Mouse (Mus musculus) liver, embryonic 14.5 days (tissue): ENCODE measurements around the gene Urb1. TPM values are rescaled to one million over a fixed set of nuclear protein-coding genes. Genes with fewer than 3 reads are reported as not detected.
"Not testable (repeated sequence)": the region's sequence is repeated elsewhere in the genome, so short reads cannot be mapped to it uniquely, and the experiment has no call there.

ENCODE experiments used
- ATAC-seq: fragments of 200-750 bp; cut with Nextera tagmentation; 2 replicates; pipeline ENCODE4 v1.8.0; 2017; ENCODE audit warnings: moderate number of reproducible peaks, mild to moderate bottlenecking, moderate library complexity; ENCODE audit not compliant: insufficient read depth
- DNase-seq, 3 experiments: peaks; one replicate each; pipeline ENCODE4 v3.0.0-alpha.2; 2012 to 2013; ENCODE audit warnings: low read depth in 3 of 3, low spot score in 3 of 3
- H3K27ac ChIP-seq: fragments of 300-500 bp; sonication (generic); 2 replicates; pipeline ENCODE4 v1.5.1; 2014; ENCODE audit warnings: moderate library complexity, mild to moderate bottlenecking, control low read depth, inconsistent platforms
- H3K27me3 ChIP-seq: fragments of 300-500 bp; sonication (generic); 2 replicates; pipeline ENCODE4 v1.6.1; 2014; ENCODE audit warnings: mild to moderate bottlenecking, low read length, moderate library complexity; ENCODE audit not compliant: control insufficient read depth, insufficient read depth
- H3K36me3 ChIP-seq: fragments of 300-500 bp; sonication (generic); replicated peaks from 2 replicates; pipeline ENCODE4 v1.6.1; 2014; ENCODE audit warnings: low read depth; ENCODE audit not compliant: control insufficient read depth, insufficient read depth
- H3K4me1 ChIP-seq, 2 experiments: fragments of 200-500 bp in 1 of 2; fragments of 300-500 bp in 1 of 2; sonication (generic) in 1 of 2; replicated peaks; 2 replicates each; pipeline ENCODE4 v1.6.1; 2012 to 2014; ENCODE audit warnings: antibody characterized with exemption in 1 of 2, inconsistent platforms in 1 of 2, low read length in 1 of 2; ENCODE audit not compliant: control insufficient read depth in 2 of 2, insufficient read depth in 2 of 2
- H3K4me2 ChIP-seq: fragments of 300-500 bp; sonication (generic); 2 replicates; pipeline ENCODE4 v1.6.1; 2014; ENCODE audit warnings: low read depth, mild to moderate bottlenecking, control low read depth, moderate library complexity
- H3K4me3 ChIP-seq, 2 experiments: fragments of 200-500 bp in 1 of 2; fragments of 300-500 bp in 1 of 2; sonication (generic) in 1 of 2; 2 replicates each; pipeline ENCODE4 v1.5.1; 2012 to 2014; ENCODE audit warnings: low read depth in 2 of 2, low read length in 2 of 2, mild to moderate bottlenecking in 2 of 2, control low read depth in 1 of 2, inconsistent platforms in 1 of 2, moderate library complexity in 1 of 2; ENCODE audit not compliant: insufficient read depth in 1 of 2
- H3K9ac ChIP-seq: fragments of 300-500 bp; sonication (generic); replicated peaks from 2 replicates; pipeline ENCODE4 v1.6.1; 2014; ENCODE audit warnings: mild to moderate bottlenecking, control low read depth, moderate library complexity
- H3K9me3 ChIP-seq: fragments of 300-500 bp; sonication (generic); 2 replicates; pipeline ENCODE4 v1.6.1; 2016; ENCODE audit warnings: low read length, mixed read lengths; ENCODE audit not compliant: control insufficient read depth
- CTCF ChIP-seq: IDR thresholded peaks from 2 replicates; pipeline ENCODE4 v1.5.1; 2016; ENCODE audit warnings: antibody characterized with exemption, low read depth, control low read depth
- EP300 ChIP-seq: IDR thresholded peaks from 2 replicates; pipeline ENCODE4 v1.6.1; 2016; ENCODE audit warnings: antibody characterized with exemption, low read depth
- WGBS: fragments of 180-500 bp; shearing (Covaris S2); extraction: QIAGEN DNeasy Blood & Tissue Kit; methylation state at CpG from one replicate; pipeline ENCODE4 v1.1.7; 2014; ENCODE audit not compliant: insufficient replicate concordance; 5-methylcytosine and 5-hydroxymethylcytosine counted together
- polyA plus RNA-seq, 2 experiments: library from polyadenylated mRNA; depleted of rRNA in 1 of 2; stranded (reverse) in 1 of 2; unstranded in 1 of 2; fragments of >200 nt; fragmentation: Nextera tagmentation in 1 of 2; extraction: Ambion mirVana in 1 of 2; gene quantifications; 2 replicates each; pipeline versions ENCODE4 v1.2.1 to v1.2.3; 2012 to 2014

The Urb1 gene
- polyA plus RNA-seq, 2 experiments, result 3.6 to 5.0 TPM

GRCm38 (mm10) chr16:90829894-90830685 is 19.9 kb upstream of the Urb1 start:
- H3K4me2 ChIP-seq, result peak overlapping the region; percentile 89
- H3K27me3 ChIP-seq, result peaks cover 42% of the 10 kb centered on the region
- ATAC-seq (peak; percentile 91), DNase-seq (peak; percentile 63 to 84 (median 72))
- H3K9me3 ChIP-seq, result no peaks in the 10 kb centered on the region
- H3K36me3 ChIP-seq, result no peaks in the 10 kb centered on the region
- H3K9ac ChIP-seq, result peak overlapping the region; percentile 47
- peak overlapping the region; percentile 55 to 62 for H3K4me3 ChIP-seq
- peak overlapping the region; percentile 40; the same call in 1 of the 2 replicates for H3K27ac ChIP-seq
- H3K4me1 ChIP-seq, result peaks cover 10 to 11% of the 10 kb centered on the region in 2 experiments
- TF ChIP-seq EP300 (no peak), CTCF (peak; percentile 58)
- 1% methylated on average over 42 of the region's 45 CpGs for WGBS

DNA sequence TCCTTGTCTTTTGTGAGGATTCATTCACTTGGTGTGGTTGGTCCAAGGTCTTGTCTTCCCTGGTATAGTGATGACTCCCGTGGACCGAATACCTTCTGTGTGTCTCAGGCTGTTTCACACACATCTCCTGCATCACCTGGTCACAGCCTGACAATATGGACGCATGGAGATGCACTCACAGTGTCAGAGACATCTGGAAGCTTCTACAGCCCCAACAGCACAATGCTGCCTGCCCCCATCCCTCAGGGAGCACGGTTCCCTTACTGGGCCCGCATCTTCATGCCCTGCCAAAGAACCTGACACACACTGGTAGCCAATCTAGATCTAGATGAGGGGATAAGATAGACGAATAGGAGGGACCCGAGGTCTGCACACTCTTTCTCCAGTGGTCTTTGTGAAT is 18.9 kb upstream of the Urb1 start:
- no peak for DNase-seq
- Histone ChIP-seq H3K9ac (no peak overlapping the region), H3K9me3 (no peaks in the 10 kb centered on the region), H3K27ac (no peak overlapping the region), H3K27me3 (peaks cover 42% of the 10 kb centered on the region), H3K36me3 (no peaks in the 10 kb centered on the region), H3K4me3 (no peak overlapping the region), H3K4me1 (peaks cover 10 to 11% of the 10 kb centered on the region in 2 experiments), H3K4me2 (no peak overlapping the region)
- WGBS, result 67% methylated on average over 7 of the region's 7 CpGs
- ATAC-seq, result no peak
- TF ChIP-seq EP300, result no peak
- no peak for TF ChIP-seq CTCF

DNA sequence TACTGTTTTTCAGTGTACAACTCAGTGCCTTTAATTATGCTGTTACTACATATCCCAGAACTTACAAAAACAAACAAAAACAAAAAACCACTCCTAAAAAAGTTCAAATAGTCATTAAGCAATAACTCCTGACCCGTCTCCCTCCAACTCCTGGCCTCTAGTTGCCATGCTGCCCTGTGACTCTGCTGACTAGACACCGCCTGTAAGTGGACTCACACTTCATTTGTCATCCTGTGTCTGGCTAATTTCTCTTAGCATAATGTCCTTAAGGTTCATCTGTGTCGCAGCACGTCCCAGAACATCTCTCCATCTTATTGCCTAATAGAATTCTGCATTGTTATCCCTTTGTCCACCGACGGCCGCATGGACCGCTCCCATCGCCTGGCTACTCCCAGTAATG is 17.3 kb upstream of the Urb1 start:
- H3K27ac ChIP-seq, result no peak overlapping the region
- H3K4me1 ChIP-seq, result peaks cover 14 to 21% of the 10 kb centered on the region in 2 experiments
- TF ChIP-seq CTCF, result no peak
- TF ChIP-seq EP300, result no peak
- no peak overlapping the region for H3K4me2 ChIP-seq
- no peaks in the 10 kb centered on the region for H3K36me3 ChIP-seq
- H3K9me3 ChIP-seq, result no peaks in the 10 kb centered on the region
- H3K9ac ChIP-seq, result no peak overlapping the region
- H3K4me3 ChIP-seq, result no peak overlapping the region
- DNase-seq (no peak), ATAC-seq (no peak)
- H3K27me3 ChIP-seq, result peaks cover 26% of the 10 kb centered on the region
- 77% methylated on average over 9 of the region's 9 CpGs for WGBS

DNA sequence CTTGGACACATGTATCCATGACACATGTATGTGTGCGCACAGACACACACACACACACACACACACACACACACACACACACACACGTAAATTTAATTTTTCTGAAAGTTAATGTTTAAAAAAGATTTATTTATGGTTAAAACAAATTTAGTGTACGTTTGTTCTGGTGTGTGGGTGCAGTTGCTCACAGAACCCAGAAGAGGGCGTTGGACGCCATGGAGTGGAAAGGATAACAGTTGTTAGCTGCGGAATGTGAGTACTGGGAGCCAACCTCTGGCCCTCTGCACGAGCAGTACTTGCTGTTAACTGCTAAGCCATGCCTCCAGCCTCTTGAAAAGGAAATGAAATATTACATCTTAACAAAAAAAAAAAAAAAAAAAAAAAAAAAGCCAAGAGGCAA is 16.2 kb upstream of the Urb1 start, which contains the start of gene Eva1c:
Gene Eva1c (plus strand): TSS at position 263 of the 400 bp plus-strand sequence.
- ATAC-seq (no peak), DNase-seq (no peak)
- Histone ChIP-seq H3K27me3 (peaks cover 16% of the 10 kb centered on the region), H3K4me3 (no peak within 1 kb of the TSS), H3K9me3 (no peaks in the 10 kb centered on the region), H3K4me2 (no peak within 1 kb of the TSS), H3K4me1 (peaks cover 22 to 31% of the 10 kb centered on the region in 2 experiments), H3K9ac (no peak within 1 kb of the TSS), H3K36me3 (no peaks in the 10 kb centered on the region), H3K27ac (no peak within 1 kb of the TSS)
- TF ChIP-seq CTCF (peak; percentile 66), EP300 (no peak)
- WGBS, result 46% methylated on average over 7 of the region's 7 CpGs

GRCm38 (mm10) chr16:90826041-90826440 is 15.8 kb upstream of the Urb1 start:
- H3K27ac ChIP-seq, result no peak overlapping the region
- H3K27me3 ChIP-seq, result peaks cover 12% of the 10 kb centered on the region
- DNase-seq (no peak), ATAC-seq (no peak)
- TF ChIP-seq EP300, result no peak
- no peak for TF ChIP-seq CTCF
- WGBS, result 73% methylated on average over 5 of the region's 5 CpGs
- H3K36me3 ChIP-seq, result no peaks in the 10 kb centered on the region
- no peaks in the 10 kb centered on the region for H3K9me3 ChIP-seq
- H3K9ac ChIP-seq, result no peak overlapping the region
- H3K4me3 ChIP-seq, result no peak overlapping the region
- H3K4me2 ChIP-seq, result no peak overlapping the region
- H3K4me1 ChIP-seq, result peaks cover 25 to 35% of the 10 kb centered on the region in 2 experiments

GRCm38 (mm10) chr16:90823986-90824385 is 13.8 kb upstream of the Urb1 start:
- H3K4me1 ChIP-seq, result peaks cover 22 to 39% of the 10 kb centered on the region in 2 experiments
- H3K9me3 ChIP-seq, H3K4me2 ChIP-seq, H3K27ac ChIP-seq, H3K9ac ChIP-seq, H3K4me3 ChIP-seq, ATAC-seq, H3K27me3 ChIP-seq, DNase-seq, H3K36me3 ChIP-seq: not testable (repeated sequence)
- 62% methylated on average over 4 of the region's 4 CpGs for WGBS
